Mouse (Mus musculus): Measurements from ENCODE around the gene Xab2.

GRCm38 (mm10) chr8:3599219-3599618, 21.9 kb downstream of the Xab2 start:
- TF ChIP-seq POLR2A (IDR thresholded peaks at IDR 0.05; ENCODE audit: control insufficient read depth, extremely low read depth, insufficient read depth, low read length, poor library complexity) (no peak), CTCF (IDR thresholded peaks at IDR 0.05; ENCODE audit: borderline replicate concordance, control insufficient read depth, extremely low read depth, insufficient read depth, low read length, poor library complexity) (no peak)

All from thymus, adult 2 months (tissue).